Mouse (Mus musculus) R1 (cell line): Measurements from ENCODE around the gene Nrp2.

Source experiments
- DNase-seq: peaks from one replicate; pipeline ENCODE4 v3.0.0-alpha.2; 2018; ENCODE audit warnings: low read depth, low spot score

Nrp2 gene

GRCm38 (mm10) chr1:62859556-62860300 lies 156.6 kb downstream of the Nrp2 start:
- DNase-seq = no peak

- DNase-seq = no peak
Observed at GRCm38 (mm10) chr1:62860327-62860726, 157.2 kb downstream of the Nrp2 start.

GRCm38 (mm10) chr1:62860788-62861187 lies 157.7 kb downstream of the Nrp2 start:
- DNase-seq = no peak
